Mouse (Mus musculus) inflammation-experienced regulatory T-cells, adult 6 months (primary cell): ENCODE data around the gene Nudt1. TPM values are rescaled to one million over a fixed set of nuclear protein-coding genes. Genes with fewer than 3 reads are reported as not detected.
"Not testable (repeated sequence)": the region's sequence is repeated elsewhere in the genome, so short reads cannot be mapped to it uniquely, and the experiment has no call there.

Experiments used
- ATAC-seq: one replicate; pipeline ENCODE4 v1.8.0; 2017
- polyA plus RNA-seq, 3 experiments: library from polyadenylated mRNA; unstranded; fragments of 100-300 nt; shearing (Covaris generic); gene quantifications; one replicate each; pipeline ENCODE4 v1.2.1; 2017

The Nudt1 gene
- polyA plus RNA-seq, 3 experiments from 2014 or later: 14.8 to 31.5 (median 20.5) TPM

DNA sequence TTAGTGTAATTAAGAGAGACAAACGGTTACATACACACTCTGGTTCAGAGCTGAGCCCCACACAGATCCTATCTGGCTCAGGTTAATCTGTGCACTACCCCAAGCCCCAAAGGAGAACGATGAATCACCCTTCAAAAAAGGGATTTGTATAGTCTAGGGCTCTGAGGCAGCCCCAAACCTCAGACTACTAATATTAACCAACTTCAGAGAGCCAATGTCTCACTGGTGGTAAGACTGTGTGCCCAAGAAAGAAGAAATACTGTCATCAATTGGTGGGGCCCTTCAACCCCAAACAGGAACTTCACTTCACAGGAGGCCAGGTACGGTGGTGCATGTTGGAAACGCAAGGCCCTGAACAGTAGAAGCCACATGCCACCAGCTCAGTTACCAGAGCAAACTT, 23.8 kb downstream of the Nudt1 start:
- no peak for ATAC-seq

DNA sequence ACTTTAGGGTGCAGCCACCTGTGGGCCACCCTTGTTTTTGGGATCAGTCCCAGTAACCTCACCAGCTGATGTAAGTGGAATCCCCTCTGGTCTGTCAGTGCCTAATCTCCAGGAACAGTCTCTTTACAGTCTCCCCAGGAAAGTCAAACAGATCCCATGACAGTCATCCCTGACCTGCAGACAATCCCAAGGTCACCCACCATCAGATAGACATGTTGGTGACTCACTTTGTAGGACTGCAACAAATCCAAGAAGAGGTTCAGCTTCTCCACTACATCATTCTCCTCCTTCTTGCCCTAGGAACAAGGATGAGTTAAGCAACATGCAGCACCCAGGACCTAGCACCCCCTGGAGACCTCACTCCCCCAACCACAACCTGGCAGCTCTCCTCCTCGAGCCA, 24.6 kb downstream of the Nudt1 start:
- ATAC-seq: no peak

DNA sequence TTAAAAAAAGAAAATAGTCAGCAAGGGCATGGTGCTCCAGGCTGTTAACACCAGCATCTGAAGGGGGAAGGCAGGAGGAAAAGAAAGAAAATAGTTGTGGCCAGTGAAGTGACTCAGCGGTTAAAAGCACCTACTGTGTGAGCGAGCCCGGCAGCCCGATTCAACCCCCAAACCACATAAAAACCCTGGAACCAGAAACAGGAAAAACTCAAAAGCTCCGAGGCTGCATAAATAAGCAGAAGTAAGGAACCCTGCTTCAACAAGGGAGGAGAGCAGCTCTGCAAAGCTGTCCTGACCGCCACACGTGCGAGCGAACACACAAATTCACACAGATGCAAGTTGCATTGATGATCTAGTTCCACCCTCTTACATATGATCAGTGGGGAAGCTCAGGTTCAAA, 28.4 kb downstream of the Nudt1 start:
- no peak for ATAC-seq

DNA sequence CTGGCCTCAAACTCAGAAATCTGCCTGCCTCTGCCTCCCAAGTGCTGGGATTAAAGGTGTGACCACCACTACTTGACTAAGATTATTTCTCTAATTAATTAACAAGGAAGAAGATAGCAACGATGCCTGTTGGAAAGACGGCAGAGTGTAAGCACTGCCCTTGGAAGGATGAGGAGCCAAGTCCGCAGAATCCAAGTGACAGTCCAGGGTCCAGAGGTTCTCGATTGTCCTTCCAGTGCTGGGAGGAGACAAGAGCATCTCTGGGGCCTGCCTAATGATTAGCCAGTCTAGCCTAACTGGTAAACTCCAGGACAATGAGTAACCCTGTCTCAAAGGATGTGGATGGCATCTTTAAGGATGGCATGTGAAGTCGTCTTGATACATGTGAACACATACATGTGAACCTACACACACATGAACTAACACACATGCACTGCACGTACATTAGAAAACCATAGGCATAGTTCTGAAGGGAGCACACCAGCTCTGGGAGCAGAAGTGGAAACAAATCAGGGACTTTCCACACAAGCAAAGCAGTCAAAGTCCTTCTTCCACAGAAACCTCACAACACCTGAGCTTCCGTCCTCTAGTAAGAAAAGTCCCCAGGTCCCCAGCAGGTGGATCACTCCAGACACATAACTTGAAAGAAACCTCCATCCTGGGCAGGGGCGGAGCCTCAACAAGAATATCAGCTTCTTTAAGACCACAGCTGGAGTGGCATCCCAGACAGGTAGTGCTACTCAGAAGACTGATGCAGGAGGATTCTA, 29.5 kb downstream of the Nudt1 start:
- no peak for ATAC-seq

DNA sequence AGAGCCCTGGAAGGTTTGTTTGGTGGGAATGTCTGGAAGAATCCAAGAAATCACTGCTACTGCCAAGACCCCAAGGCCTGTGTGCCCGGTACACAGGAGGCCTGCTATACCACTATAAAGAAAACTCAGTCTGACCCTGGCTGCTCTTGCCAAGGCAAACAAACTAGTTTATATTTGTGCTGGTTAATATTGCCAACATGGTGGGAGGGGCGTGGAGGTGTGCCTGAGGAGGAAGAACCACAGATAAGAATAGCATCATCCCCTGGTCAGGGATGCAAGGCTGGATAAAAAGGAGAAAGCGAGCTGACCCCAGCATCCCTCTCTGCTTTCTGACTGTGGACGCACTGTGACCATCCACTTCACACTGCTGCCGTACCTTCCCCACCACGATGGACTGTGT, 30.9 kb downstream of the Nudt1 start:
- no peak for ATAC-seq

DNA sequence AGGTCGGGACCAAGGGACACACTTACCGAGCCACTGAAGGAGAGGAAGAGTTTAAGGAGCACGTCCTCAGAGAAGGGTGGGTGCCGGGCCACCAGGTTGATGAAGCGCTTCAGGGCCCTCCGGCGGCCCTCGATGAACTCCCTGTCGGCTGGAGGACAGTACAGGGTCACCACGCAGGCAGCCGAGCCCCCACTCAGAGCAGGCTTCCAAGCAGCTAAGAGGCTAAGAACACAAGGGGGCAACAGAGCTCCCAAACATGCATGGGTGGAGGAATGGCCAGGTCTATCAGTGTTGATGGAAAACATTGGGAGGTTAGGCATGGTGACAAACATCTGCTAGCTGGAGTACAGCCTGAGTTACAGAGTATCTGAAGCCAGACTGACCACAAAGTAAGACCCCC, 34.5 kb downstream of the Nudt1 start:
- no peak for ATAC-seq

DNA sequence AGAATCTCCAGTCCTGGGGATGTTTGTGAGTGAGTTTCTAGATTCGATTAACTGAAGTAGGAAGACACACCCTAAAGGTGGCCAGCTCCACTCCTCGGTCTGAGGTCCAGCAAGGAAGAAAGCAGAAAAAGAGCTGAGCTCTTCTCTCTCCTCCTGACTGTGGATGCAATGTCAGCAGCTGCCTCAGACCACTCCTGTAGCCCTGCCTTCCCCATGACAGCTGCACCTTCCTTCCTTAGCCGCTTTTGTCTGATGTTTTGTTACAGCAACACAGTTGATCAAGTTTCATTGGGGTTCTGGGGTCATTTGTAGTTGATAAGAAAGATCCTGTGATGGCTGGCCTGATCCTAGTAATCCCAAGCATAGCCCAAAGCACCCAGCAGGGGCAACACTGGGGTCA, 36.0 kb downstream of the Nudt1 start:
- ATAC-seq: no peak

DNA sequence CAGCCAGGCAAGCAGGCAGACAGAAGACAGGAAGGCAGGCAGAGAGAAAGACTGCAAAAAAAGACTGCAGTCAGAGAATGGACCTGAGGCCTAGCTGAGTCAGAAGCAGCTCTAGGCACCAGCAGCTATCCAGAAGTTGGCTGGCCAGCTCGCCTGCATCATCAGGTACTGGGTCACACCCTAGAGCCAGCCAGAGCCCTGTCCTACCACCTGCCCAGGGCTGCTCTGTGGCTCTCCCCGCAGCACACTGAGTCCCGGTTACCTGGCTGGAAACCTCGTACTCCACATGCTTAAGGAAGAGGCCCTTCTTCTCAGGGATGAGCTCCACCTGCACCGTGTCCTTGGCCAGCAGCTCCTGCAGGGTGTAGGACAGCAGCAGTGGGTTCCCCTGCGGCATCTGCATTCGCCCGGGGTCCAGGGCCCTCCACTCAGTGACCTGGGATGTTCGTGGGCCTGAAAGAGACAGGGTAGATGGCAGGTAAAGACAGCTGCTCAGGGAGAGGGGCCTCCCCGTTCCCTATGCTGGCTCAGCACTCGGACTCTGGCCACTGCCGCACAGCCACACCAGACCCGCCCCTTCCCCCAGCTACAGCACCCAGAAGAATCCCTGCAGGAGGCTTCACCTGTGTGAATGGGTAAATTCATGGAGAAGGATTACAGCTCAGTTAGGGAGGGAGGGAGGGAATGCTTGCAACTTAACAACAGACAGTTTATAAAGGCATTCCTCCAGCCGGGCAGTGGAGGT, 38.6 kb downstream of the Nudt1 start:
- ATAC-seq: no peak

DNA sequence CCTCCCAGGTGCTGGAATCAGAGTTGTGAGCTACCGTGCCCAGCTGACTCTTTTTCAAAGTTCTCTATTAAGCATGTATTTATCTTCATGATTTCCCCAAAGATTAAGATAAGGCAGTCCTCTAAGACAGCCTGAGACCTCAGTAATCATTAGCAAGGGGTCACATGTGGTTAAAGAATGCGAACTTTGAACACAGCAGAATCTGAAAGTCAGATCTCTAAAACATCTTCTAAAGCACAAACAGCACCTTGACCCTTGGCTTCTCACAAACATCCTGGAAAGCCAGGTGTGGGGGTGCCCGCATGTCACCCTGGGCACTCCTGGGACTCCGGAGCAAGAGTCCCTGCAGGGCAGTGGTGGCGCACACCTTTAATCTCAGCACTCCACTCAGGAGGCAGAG, 43.0 kb downstream of the Nudt1 start:
- ATAC-seq: no peak

DNA sequence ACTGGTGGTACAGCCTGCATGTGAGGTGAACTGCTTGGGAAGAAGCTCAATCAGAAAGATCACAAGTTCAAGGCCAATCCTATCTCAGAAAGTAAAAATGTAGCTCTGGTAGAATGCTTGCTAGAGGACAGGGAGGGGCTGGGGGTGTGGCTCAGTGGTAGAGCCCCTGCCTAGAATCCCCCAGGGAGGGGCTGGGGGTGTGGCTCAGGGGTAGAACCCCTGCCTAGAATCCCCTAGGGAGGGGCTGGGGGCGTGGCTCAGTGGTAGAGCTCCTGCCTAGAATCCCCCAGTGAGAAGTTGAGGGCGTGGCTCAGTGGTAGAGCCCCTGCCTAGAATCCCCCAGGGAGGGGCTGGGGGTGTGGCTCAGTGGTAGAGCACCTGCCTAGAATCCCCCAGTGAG, 46.7 kb downstream of the Nudt1 start:
- ATAC-seq: not testable (repeated sequence)

DNA sequence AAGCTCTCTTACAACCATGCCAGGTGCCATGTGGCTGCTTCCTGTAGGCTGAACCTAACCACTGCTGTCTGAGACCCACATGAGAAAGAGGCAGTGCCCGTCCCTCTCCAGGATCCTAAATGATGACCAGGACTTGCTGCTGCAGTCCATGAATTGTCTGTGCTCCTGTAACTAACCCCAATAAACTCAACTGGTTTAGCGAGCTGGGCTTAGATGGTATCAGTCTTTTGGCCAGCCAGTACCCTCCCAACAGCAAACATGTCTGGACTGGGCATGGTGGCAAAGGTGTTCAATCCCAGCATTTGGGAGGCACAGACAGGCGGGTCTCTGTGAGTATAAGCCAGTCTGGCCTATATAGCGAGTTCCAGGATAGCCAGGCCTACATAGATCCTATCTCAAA, 47.5 kb downstream of the Nudt1 start:
- ATAC-seq: no peak

DNA sequence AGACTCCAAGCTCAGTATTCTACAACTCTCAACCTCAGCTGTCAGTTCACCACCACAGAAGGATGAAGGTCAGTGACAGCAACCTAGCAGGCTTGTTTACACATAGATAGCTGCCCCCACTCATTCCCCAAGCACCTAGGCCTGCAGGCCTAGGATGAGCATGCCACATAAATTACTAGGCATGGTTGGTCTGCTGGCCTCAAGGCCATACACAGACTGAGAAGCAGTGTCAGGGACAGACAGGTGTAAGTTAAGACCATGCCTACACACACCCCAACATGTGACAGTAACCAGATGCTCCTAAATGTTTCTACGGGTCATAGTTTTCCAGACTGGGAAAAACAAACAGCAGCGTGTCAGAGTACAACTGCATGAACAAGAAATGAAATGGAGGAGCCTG, 48.0 kb downstream of the Nudt1 start:
- no peak for ATAC-seq

DNA sequence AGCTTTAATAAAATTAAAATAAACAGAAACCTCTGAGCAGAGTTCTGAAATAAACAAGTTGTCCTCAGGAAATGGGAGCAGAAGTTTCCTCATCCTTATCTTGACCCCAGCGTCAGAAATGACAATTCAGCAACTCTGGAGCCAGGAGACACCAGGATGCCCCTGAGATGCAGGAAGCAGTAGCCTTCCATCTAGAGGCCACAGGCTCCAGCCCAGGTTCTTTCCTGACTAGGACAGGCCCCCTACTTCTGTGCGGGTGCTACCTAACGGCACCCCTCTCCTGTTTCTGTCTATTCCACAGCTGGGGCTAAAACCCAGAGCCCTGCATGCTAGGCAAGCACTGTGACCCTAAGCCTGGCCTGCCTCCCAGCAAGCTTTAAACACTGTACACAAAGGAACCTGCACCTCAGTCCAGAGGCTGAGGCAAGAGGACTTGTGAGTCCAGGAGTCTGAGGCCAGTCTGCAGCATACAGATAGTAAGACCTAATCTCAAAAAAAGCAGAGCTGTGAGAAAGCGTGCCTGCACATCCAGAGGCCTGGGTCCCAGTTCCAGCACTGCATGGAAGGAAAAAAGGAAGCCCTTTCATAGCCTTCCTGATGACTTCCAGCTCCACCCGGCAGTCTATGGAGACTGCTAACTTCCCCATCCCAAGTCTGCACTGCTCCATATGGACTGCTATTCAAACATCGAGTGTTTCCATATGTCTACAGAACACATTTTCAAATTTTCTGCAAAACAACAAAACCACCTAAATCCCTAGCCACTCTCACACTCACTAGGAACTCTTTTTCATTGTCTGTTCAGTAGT, 49.2 kb downstream of the Nudt1 start:
- ATAC-seq: no peak

DNA sequence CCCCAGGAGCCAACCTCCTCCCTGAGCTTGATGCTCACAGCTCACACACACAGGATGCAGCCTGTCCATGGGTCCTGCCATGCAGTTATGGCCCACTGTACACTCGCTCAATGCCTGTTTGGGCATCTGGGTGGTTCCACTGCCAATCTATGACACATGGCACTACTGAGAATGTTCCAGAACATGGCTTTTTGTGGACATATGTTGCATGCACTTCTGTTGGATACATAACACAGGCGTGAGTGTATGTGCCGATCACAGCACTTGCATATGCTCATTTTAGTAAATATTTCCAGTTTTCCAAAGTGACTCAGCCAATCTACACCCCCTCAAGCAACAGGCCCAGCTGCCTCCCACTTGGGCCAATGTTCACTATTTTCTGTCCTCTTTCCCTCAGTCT, 50.2 kb downstream of the Nudt1 start:
- ATAC-seq: no peak

DNA sequence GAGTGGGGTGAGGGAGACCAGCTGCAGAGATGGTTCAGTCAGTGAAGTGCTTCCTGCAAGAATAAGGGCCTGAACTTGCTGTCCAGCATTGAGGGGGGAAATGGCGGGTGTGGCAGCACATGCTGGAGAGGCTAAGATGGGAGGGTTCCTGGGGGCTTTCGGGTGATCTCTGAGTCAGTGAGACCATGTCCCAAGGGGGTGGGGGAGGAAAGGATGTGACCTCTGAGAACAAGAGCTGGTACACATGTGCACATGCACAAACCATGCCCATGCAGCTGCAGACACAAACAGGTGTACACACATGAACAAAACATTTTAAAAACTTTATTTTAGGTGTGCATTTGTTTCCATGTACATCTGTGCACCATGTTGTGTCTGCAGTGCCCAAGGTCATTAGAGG, 52.3 kb downstream of the Nudt1 start:
- no peak for ATAC-seq

DNA sequence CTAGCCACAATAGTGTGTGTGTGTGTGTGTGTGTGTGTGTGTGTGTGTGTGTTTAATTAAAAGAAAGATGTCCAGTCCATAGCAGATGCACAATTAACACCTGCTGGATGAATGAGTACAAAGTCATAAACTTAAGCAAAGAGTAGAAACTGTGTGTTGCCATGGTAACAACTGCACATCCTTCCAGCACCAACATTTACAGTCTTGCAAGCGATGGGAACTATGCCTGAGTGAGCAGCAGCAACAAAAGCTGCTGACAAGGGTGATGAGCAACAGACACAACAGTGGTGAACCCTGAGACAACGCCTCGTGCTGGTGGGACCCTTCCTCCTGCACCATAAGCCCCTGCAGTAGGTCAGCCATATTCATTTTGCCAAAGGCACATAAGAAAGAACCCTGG, 52.8 kb downstream of the Nudt1 start:
- no peak for ATAC-seq

DNA sequence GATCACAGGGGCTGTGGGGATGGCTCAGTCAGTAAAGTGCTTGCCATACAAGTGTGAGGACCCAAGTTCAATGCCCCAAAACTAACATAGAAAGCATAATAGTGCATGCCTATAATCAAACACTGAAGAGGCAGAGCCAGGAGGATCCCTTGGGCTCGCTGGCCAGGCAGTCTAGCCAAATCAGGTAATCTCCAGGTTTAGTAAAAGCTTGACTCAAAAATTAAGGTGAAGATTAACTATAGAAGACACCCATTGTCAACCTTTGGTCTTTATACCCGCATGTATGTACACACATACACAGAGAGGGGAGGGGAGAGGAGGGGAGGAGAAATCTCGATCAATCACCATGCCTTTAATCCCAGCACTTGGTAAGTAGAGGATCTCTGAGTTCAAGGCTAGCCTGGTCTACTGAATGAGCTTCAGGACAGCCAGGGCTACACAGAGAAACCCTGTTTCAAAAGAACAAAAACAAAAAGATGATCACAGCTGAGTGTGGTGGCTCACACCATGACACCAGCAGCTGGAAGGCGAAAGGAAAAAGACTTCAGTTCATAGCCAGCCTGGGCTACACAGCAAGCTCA, 53.9 kb downstream of the Nudt1 start:
- ATAC-seq: no peak

DNA sequence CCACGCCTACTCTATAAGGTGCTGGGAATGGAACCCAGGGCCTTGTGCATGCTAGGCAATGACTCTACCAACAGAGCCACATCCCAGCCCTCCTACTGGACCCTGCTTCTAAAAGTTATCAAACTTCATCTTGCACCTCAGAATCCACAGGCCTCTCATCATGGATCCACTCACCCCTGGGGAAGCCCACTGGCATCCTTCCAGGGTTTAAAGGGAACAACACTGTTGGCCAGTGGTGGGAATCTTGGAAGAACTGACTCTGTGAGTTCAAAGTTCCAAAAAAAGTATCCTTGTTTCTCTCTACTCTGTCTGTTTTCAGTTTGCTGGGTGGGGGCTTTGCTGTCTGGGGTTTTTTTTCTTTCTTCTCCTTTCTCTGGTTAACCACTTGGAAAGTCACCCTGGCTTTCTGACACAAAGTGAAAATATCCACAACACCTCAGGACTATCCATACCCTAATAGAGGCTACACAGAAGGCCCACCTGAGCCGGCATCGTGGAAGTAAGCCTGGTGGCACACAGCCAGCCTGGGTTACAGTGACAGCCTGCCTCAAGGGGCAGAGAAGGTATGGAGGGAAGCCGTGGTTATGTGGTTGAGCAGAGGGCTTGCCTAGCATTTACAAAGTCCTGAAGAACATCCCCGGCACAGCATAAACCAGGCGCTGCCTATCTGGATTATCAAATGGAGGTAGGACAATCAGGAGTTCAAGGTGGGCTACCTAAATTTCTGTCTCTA, 56.8 kb downstream of the Nudt1 start:
- ATAC-seq: no peak

DNA sequence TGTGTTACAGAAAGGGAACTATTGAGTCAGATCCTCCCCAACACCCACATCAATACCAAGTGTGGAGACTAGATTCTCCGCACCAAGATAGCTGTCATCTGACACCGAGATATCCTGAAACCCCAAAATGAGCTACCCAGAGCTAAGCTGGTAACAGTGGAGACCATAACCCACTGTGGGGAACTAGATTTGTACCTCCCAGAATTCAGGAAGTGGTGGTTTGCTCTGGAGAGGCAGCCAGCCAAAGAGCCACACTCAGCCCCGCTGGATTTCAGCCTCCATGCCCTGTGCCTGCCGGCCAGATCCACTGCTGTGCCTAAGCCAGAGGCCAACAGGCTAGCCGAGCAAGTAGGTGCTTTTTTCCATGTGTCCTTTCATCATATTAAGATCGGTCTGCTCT, 57.8 kb downstream of the Nudt1 start:
- ATAC-seq: no peak

DNA sequence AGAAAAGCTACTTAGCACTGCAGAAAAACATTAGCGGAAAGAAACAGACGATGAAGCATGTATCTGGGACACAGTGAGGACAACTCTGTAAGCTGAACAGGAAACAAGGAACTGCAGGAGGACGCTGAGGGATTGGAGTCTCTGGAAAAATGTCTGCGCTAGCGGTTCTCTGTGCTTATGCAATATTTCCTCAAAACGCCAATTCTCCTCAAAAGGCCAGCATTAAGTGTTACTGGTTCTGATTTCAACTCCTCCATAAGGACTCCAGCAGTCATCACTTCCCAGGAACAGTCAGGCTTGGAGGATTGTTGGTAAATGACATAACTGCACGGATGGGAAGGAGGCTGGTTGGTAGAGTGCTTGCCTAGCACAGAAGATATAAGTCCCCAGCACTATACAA, 59.7 kb downstream of the Nudt1 start:
- no peak for ATAC-seq

DNA sequence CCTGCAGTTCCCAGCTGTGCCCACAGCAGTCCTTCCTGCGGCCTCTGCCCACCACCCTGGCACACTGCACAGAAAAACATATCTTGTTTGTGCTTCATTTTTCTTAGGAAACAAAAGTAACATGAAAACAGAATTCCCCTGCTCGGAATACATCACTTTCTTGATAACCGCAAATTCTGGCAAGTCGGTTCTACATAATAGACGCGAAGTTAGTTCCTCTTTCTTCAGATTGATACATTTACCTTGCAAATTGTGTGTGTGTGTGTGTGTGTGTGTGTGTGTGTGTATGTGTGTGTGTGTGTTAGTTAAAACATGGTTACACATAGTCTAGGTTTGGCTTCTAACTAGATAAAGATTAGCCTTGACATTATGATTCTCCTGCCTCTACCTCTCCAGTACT, 61.2 kb downstream of the Nudt1 start:
- ATAC-seq: no peak

DNA sequence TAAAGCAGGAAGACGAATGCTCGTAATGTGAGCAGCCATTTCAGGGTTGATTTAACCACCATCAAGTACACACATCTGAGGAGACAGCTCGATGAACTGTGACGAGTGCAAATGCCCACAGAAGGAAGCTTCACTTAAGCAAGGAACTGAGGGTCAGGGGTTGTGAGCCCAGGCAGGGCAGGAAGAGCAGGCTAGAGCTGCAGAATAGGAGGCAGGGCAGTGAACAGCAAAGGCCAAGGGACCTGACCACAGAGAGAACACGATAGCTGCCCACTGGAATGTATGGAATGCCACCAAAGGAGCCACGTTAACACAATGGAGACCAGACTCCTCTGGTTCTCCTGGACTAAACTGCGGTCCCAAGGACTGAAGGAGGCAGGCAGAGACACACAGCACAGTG, 62.1 kb downstream of the Nudt1 start:
- ATAC-seq: no peak

DNA sequence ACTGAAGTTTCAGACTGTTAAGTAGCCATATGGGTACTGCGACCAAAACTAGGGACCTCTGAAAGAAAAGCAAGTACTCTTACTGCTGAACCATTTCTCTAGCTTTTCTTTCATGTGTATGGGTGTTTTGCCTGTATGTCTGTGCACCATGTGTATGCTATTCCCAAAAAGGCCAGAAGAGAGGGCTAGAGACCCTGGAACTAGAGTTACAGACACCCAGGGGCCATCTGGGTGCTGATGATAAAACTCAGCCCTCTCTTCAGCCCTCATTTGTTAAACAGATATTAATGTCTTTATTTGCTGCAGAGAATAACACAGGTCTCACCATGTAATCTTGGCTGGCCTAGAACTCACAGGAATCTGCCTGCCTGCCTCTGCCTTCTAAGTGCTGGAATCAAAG, 63.0 kb downstream of the Nudt1 start:
- no peak for ATAC-seq
